Mouse (Mus musculus) kidney, postnatal 4 days (tissue): ENCODE data around the gene Pym1.
A peak's percentile ranks its signal among the peaks of the same experiment; 100 is the strongest.
"Not testable (repeated sequence)": the region's sequence is repeated elsewhere in the genome, so short reads cannot be mapped to it uniquely, and the experiment has no call there.

Source experiments
- DNase-seq, 2 experiments: peaks; one replicate each; pipeline ENCODE4 v3.0.0; 2021; ENCODE audit warnings: mixed read lengths in 2 of 2

Gene Pym1

GRCm38 (mm10) chr10:128747646-128748251 lies at the start of gene Pym1:
Gene Pym1 (plus strand): TSS chr10:128747889.
- peak; percentile 80 to 88 for DNase-seq

GRCm38 (mm10) chr10:128699006-128699405 lies 48.7 kb upstream of the Pym1 start:
- DNase-seq = peak in 1 of 2 experiments; percentile 28

DNA sequence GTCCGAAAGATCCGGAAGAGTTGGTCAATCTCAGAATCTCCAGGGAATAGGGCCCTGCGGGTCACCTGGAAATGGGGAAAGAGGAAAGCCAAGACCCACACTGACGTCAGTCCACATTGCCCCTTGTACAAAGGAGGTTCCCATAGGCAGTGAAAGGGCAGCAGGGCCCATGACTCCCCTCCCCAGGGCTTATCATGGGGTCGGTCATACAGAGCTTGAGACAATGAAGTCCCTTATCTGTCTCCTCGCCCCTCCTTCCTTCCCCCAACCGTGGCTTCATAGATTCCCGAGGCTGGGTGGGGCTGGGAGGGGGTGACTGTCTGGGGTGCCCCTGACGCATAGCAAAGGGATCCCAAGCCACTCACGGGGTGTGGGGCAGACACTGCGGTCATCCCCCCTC lies 48.1 kb upstream of the Pym1 start:
- DNase-seq = no peak

- no peak for DNase-seq
Measured at GRCm38 (mm10) chr10:128700712-128701111, 47.0 kb upstream of the Pym1 start.

DNA sequence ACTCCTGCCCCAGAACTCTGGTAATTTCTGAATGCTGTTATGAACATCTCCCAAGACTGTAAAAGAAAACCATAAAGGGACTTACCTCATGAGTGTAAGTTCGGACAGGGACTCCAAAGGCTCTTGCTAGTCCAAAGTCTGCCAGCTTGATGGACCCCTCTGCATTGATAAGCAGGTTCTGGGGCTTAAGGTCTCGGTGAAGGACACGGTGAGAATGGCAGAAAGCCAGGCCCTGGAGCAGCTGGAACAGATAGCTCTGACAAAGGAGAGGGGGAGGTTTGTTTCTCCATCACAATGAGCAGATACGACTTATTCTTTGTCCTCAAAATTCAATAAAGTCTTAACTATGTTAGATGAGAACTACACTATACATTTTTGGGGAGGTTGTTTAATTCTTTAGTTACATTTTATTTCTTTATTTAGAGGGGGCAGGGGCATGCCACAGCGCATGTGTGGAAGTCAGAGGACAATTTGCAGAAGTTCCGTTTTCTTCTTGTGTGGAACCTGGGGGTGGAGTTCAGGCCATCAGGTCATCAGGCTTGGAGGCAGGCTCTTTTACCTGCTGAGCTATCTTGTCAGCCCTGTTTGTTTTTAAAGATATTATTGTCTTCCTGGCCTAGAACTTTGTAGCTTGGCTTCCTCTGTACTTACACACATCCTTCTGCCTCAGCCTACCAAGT lies 45.2 kb upstream of the Pym1 start:
- DNase-seq = no peak

DNA sequence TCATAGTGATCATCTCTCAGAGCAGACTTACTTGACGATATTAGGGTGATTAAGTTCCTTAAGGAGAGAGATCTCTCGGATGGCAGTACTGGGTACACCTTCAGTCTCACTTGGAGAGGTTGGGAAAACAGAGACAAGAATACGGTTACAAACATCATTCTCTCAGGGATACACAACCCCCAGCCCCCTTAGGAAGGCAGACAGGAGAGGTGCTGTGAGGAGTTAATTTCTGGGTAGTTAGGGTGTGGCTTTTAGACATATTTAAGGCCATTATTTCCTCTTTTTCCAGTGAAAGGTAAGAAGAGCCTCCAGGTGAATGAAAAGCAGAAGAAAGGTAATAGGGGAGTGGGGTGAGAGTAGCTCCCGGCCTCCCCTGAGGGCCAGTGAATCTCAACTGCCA lies 43.8 kb upstream of the Pym1 start, which contains the start of gene Pmel:
Gene Pmel (plus strand): TSS at position 301 of the 400 bp plus-strand sequence.
- DNase-seq = no peak

DNA sequence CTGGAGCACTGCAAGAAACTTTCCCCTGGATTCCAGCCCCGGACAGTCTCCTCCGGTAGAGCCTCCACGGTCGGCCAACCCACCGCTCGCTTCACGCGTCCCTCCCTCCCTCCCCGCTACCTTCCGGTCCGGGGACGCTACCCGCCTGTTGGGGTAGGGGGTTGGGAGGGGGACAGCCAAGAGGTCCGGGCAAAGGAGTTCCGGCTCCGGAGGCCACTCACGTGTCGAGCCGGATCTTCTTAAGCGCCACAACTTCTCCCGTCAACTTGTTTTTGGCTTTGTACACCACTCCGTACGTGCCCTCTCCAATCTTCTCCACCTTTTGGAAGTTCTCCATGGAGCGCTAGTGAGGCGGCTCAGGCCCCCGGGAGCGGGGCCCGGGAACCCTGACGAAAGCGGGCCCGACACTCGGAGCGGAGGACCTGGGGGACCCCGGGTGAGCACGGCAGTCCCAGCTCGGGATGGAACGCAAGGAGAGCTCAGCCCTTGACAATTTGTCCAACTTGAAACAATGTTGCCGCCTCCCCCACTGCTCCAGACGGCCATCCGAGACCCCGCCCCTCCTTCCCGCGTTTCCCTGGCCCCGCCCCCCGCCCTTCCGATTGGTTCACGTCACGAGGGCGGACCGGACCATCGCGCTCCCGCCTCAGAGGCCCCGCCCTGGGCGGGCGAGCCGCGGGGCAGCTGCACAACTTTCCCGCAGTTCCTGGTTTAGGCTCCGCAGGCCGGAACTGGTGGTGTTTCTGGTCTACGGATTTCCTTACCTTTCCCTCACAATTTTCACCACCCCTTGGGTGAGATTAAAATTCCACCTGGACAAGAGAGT lies 43.0 kb upstream of the Pym1 start, which contains the start of gene Cdk2:
Gene Cdk2 (minus strand): TSS at position 541 of the 826 bp plus-strand sequence.
- peak; percentile 97 to 98 for DNase-seq

GRCm38 (mm10) chr10:128705317-128705693 lies 42.4 kb upstream of the Pym1 start:
- peak; percentile 32 to 53 for DNase-seq

DNA sequence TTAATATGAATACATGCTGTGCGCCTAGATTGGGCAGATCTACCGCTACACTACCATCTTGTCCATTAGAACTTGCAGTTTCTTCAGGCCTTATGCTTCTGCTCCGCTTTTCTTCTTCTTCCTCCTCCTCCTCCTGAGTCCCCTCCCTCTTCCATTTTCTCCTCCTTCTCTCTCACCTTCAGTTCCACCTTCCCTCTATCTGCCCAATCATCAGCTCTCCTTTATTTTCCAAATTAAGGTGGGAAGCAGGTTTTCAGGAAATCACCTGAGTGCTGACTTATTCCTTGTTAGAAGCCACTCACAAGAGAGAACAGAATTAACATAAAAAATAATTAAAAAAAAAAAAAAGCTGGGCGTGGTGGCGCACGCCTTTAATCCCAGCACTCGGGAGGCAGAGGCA lies 36.4 kb upstream of the Pym1 start:
- not testable (repeated sequence) for DNase-seq

DNA sequence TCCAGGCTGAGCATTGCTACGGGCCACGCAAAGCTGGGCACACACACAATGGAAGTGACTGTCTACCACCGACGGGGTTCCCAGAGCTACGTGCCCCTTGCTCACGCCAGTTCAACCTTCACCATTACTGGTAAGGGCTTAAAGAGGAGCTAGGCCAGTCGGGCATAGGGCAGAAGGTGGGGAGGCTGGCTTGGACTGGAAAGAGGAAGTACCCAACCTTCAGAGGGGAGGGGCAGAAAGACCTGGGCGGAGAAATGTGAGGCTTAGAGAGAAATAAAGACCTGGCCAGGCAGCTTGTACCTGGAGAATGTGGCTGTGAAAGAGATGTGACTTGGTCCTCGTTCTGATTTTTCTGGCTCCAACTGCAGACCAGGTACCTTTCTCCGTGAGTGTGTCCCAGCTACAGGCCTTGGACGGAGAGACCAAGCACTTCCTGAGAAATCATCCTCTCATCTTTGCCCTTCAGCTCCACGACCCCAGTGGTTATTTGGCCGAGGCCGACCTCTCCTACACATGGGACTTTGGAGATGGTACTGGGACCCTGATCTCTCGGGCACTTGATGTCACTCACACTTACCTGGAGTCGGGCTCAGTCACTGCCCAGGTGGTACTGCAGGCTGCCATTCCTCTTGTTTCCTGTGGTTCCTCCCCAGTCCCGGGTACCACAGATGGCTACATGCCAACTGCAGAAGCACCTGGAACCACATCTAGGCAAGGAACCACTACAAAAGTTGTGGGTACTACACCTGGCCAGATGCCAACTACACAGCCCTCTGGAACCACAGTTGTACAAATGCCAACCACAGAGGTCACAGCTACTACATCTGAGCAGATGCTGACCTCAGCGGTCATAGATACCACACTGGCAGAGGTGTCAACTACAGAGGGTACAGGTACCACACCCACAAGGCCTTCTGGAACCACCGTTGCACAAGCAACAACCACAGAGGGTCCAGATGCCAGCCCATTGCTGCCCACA lies 31.8 kb upstream of the Pym1 start:
- no peak for DNase-seq

- not testable (repeated sequence) for DNase-seq
Measured at GRCm38 (mm10) chr10:128725466-128725865, 22.2 kb upstream of the Pym1 start.

DNA sequence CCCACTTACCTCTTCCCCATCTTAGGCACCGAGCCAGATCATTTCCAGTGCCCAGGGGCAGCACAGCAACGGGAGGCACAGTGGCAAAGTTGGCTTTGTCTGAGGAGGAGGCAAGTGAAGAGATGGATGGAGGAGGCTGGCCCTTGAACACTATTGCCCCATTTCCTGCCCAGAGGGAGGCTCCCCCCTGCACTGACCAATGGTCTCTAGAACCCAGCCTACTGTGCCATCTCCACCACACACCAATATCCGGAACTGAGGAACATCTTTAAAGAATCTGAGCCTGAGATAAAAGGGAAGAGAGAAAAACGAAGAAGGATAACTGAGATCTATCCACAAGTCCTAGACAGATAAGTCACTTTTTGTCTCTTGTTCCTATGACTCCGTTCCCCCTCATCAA lies 19.6 kb upstream of the Pym1 start:
- DNase-seq = no peak

GRCm38 (mm10) chr10:128731002-128731433 lies 16.7 kb upstream of the Pym1 start:
- DNase-seq = peak; percentile 91 to 92

GRCm38 (mm10) chr10:128731992-128732391 lies 15.7 kb upstream of the Pym1 start:
- no peak for DNase-seq

DNA sequence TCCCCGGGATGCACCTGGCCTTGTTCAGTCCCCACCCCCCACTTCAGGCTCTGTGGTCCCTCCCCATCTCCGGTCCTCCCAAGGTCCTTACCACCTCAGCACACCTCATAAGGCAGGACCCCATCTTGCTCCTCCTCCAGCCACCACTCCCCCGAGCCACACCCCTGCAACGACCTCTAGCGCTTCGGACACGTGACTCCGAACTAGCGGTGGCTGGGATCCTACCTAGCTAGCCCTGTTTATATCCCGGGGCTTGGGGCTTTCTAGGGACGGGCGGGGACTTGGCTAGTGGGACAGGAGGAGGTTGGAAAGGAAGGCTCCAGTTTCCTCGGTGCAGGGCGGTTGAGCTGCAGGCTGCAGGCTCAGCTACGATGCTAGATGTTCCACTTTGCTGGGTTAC lies 10.3 kb upstream of the Pym1 start:
- DNase-seq = peak; percentile 29 to 49

DNA sequence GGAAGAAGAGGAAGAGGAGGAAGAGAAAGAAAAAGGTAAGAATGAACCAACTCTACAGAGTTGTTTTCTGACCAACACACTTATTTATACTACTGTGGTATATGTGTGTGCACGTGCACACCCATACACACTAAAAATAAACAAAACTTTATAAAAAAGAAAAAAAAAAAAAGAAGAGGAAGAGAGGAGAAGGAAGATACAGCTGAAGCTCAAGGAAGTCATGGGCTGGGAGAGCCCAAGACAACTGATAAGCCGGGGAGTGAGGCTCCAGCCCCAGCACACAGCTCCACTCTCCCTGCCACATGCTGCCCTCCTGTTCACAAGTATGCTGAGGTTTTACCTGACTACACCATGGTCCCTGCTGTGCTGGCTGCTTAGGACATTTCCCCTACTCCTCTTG lies 7.4 kb upstream of the Pym1 start:
- DNase-seq = no peak

GRCm38 (mm10) chr10:128742616-128743015 lies 5.1 kb upstream of the Pym1 start:
- no peak for DNase-seq

DNA sequence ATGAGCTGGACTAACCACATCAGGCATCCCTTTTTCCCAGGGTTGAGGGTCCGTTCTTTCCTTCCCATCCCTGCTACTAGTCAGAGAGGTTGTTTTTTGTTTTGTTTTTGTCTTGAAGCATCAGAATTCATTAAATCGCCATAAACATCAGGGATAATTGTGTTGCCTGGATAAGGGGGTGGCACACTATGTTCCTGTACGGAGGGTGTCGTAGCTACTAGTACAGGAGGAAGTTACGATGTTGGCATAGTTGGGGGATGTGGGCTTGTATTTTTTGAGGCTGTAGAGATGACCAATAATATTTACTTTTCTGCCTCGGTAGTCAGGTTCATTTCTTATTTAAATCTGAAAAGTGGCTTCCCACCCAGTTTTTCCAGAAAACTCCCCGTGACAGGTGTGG lies 4.5 kb upstream of the Pym1 start:
- DNase-seq = no peak

DNA sequence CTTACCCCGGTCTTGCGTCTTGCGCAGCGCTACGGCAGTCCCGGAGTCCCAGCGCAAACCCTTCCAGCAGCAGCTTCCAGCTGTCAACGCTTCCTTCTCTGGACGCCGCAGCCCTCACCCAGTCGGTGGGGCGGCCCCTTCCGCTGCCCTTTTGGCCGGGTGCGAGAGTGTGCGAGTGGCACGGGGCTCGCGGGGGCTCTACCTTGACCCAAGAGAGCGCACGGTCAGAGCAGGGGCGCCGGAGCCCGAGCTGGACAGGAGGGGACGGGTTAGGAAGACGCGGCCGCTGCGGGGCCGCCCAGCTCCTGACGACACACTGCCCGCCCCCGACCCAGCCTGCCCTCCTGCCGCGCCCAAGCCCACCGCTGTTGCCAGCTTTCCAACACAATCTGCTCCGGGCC lies 3.9 kb upstream of the Pym1 start:
- DNase-seq = peak; percentile 71 to 81

GRCm38 (mm10) chr10:128744211-128744610 lies 3.5 kb upstream of the Pym1 start:
- DNase-seq = no peak

GRCm38 (mm10) chr10:128744680-128745601 lies 2.7 kb upstream of the Pym1 start, which contains the start of gene Dgka:
Gene Dgka (minus strand): TSS chr10:128744855.
- peak; percentile 43 to 59 for DNase-seq
